Mouse (Mus musculus): ENCODE data around the gene Tnks2.

The Tnks2 gene

DNA sequence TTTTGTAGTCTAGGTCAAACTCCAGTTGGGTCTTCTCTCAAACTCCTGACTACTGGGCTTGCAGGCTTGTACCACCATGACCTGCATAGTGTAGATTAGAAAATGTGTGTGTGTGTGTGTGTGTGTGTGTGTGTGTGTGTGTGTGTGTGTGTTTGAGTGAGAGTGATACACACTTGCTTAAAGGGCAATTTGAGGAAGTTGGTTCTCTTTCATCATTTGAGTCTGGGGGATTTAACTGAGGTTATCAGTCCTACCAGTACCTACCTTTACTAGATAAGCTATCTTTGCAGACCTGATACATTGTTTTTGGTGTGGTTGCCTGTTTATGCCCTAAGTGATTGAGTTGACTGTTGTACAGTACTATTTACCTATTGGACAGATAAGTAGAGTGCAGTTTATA lies 98.1 kb downstream of the Tnks2 start:
- peak; percentile 35 for DNase-seq (ENCODE audit: low read depth, low spot score)

DNA sequence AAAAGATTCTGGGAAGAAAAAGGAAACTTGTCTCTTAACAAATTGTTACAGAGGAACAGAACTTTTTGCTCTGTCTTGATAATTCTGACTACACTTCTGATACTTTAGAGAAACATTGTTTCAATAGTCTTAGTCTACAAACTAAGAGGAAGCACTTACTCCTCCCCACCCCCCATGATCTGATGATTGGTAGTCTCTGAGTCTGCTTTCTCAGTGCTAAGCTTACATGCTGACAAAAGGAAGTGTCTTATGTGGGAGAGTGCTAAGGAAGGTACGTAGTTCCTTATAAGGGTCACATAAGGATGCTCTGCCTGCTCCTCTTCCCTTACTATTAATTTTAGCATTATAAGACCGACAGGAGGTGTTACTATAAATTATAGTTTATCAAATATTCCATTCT lies 98.6 kb downstream of the Tnks2 start:
- peak; percentile 42 for DNase-seq (ENCODE audit: low read depth, low spot score)

DNA sequence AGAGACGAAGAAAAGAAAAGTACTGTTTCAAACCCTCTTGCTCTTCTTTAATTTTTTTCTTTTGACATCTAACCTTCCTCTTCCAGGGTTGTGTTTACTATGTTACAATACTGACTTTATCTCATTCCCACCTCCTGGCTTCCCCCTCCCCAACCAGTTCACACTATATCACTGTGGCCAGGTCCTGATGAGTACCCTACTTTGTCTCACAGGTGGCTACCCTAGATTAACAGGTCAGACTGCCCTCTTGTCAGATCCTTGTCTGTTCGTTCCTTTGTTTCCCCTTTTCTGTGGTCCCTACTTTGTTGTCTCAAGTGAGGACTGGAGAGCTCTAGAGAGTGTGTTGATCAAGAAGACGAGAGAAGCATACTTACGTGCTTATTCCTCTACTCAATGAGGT lies 102.3 kb downstream of the Tnks2 start:
- DNase-seq (ENCODE audit: low read depth, low spot score), result no peak

DNA sequence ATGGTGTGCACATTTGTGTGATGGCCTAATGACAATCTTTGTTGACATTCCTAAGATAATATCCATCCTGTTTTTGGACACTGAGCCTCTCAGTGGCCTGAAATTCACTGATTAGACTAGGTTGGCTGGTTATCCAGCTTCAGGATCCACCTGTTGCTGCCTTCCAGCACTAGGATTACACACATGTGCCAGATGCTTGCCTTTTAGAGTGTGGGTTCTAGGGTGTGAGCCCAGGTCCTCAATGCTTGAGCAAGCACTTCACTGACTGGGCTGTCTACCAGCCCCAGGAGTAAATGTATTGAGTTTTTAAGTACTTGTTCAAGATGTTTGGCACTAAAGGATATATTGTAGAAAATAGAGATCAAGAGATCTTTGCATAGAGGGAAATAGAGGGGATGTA lies 104.0 kb downstream of the Tnks2 start:
- no peak for DNase-seq (ENCODE audit: low read depth, low spot score)

DNA sequence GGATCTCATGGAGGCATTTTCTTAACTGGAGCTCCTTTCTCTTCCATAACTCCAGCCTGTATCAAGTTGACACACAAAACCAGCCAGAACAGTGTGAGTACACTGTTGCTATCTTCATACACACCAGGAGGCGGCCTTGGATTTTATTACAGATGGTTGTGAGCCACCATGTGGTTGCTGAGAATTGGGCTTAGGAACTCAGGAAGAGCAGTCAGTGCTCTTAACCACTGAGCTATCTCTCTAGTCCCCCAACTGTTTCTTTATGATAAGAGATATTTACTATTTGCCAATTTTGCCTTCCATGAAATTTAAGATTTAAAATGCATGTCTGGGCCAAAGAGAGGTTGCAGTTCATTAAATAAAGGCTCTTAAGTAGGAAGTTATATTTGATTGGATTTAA lies 106.0 kb downstream of the Tnks2 start:
- DNase-seq (ENCODE audit: low read depth, low spot score), result no peak

Data from A20 (cell line).